Mouse (Mus musculus) right cerebral cortex, adult 18-20 months (tissue): ENCODE measurements around the gene Cacnb1.

Experiments
- DNase-seq: peaks from one replicate; pipeline ENCODE4 v3.0.0; 2022; ENCODE audit warnings: mixed read lengths

Cacnb1 gene

GRCm38 (mm10) chr11:97953939-97954275 lies 68.9 kb downstream of the Cacnb1 start:
- DNase-seq: no peak

- DNase-seq: no peak
Observed at GRCm38 (mm10) chr11:97953179-97953938, 69.5 kb downstream of the Cacnb1 start.

GRCm38 (mm10) chr11:97952367-97953006 lies 70.3 kb downstream of the Cacnb1 start:
- DNase-seq: no peak
